Mouse (Mus musculus) MEL (cell line): ENCODE measurements around the gene Tmem266. TPM values are rescaled to one million over a fixed set of nuclear protein-coding genes. Genes with fewer than 3 reads are reported as not detected.

Source experiments
- DNase-seq: peaks from one replicate; pipeline ENCODE4 v3.0.0; 2011; ENCODE audit warnings: low read depth, low spot score
- H3K27ac ChIP-seq: 2 replicates; pipeline ENCODE4 v1.5.1; 2012; ENCODE audit warnings: low read depth, mild to moderate bottlenecking, control low read depth, low read length, moderate library complexity; ENCODE audit not compliant: control insufficient read depth
- H3K27me3 ChIP-seq, 2 experiments: fragments of 150-350 bp in 1 of 2; sonication (generic) in 1 of 2; 2 replicates each; pipeline ENCODE4 v1.6.1; 2012; ENCODE audit warnings: low read length in 2 of 2, mild to moderate bottlenecking in 2 of 2, improper control_type of control experiment in 1 of 2, moderate library complexity in 1 of 2; ENCODE audit not compliant: insufficient read depth in 2 of 2, control insufficient read depth in 1 of 2
- H3K36me3 ChIP-seq, 2 experiments: 2 replicates each; pipeline ENCODE4 v1.6.1; 2012 to 2014; ENCODE audit warnings: low read length in 2 of 2, improper control_type of control experiment in 1 of 2, inconsistent platforms in 1 of 2, mild to moderate bottlenecking in 1 of 2; ENCODE audit not compliant: insufficient read depth in 2 of 2, control insufficient read depth in 1 of 2
- H3K4me1 ChIP-seq, 2 experiments: fragments of 150-350 bp in 1 of 2; sonication (generic) in 1 of 2; 2 replicates each; pipeline ENCODE4 v1.6.1; 2012; ENCODE audit warnings: low read length in 2 of 2, improper control_type of control experiment in 1 of 2, mild to moderate bottlenecking in 1 of 2; ENCODE audit not compliant: insufficient read depth in 2 of 2, control insufficient read depth in 1 of 2
- H3K4me3 ChIP-seq, 2 experiments: fragments of 150-350 bp in 1 of 2; sonication (generic) in 1 of 2; 2 replicates each; pipeline ENCODE4 v1.5.1; 2012; ENCODE audit warnings: low read depth in 2 of 2, low read length in 2 of 2, mild to moderate bottlenecking in 2 of 2, moderate library complexity in 2 of 2, control low read depth in 1 of 2, improper control_type of control experiment in 1 of 2; ENCODE audit not compliant: control insufficient read depth in 1 of 2, insufficient read depth in 1 of 2
- H3K79me2 ChIP-seq: 2 replicates; pipeline ENCODE4 v1.6.1; 2012; ENCODE audit warnings: mild to moderate bottlenecking, low read length, moderate library complexity; ENCODE audit not compliant: control insufficient read depth, poor library complexity, insufficient read depth
- H3K9ac ChIP-seq: 2 replicates; pipeline ENCODE4 v1.6.1; 2012; ENCODE audit warnings: low read depth, mild to moderate bottlenecking, control low read depth, low read length, moderate library complexity; ENCODE audit not compliant: control insufficient read depth, poor library complexity, severe bottlenecking
- H3K9me3 ChIP-seq: fragments of 150-350 bp; sonication (generic); replicated peaks from 2 replicates; pipeline ENCODE4 v1.6.1; 2012; ENCODE audit warnings: mild to moderate bottlenecking, low read length, improper control_type of control experiment, moderate library complexity; ENCODE audit not compliant: insufficient read depth
- CHD2 ChIP-seq: IDR thresholded peaks from 2 replicates; pipeline ENCODE4 v1.6.1; 2011; ENCODE audit warnings: low read length, improper control_type of control experiment
- CTCF ChIP-seq, 3 experiments: IDR thresholded peaks in 2 of 3; conservative IDR thresholded peaks in 1 of 3; 2 replicates each; pipeline ENCODE4 v1.5.1; 2011 to 2012; ENCODE audit warnings: low read length in 3 of 3, low read depth in 2 of 3, mild to moderate bottlenecking in 2 of 3, improper control_type of control experiment in 1 of 3, inconsistent platforms in 1 of 3, mixed read lengths in 1 of 3, moderate library complexity in 1 of 3; ENCODE audit not compliant: control insufficient read depth in 1 of 3, insufficient read depth in 1 of 3, poor library complexity in 1 of 3, severe bottlenecking in 1 of 3
- ELF1 ChIP-seq: IDR thresholded peaks from 2 replicates; pipeline ENCODE4 v1.6.1; 2014; ENCODE audit warnings: low read depth, mild to moderate bottlenecking, inconsistent platforms, low read length, improper control_type of control experiment, moderate library complexity
- EP300 ChIP-seq, 2 experiments: IDR thresholded peaks; 2 replicates each; pipeline ENCODE4 v1.6.1; 2011; ENCODE audit warnings: improper control_type of control experiment in 2 of 2, low read length in 2 of 2, low read depth in 1 of 2, mild to moderate bottlenecking in 1 of 2
- ETS1 ChIP-seq: IDR thresholded peaks from 2 replicates; pipeline ENCODE4 v1.6.1; 2012; ENCODE audit warnings: low read depth, mild to moderate bottlenecking, inconsistent platforms, low read length, improper control_type of control experiment, moderate library complexity
- GABPA ChIP-seq: IDR thresholded peaks from 2 replicates; pipeline ENCODE4 v1.6.1; 2012; ENCODE audit warnings: low read depth, mild to moderate bottlenecking, inconsistent platforms, low read length, improper control_type of control experiment, moderate library complexity
- KAT2A ChIP-seq: conservative IDR thresholded peaks from 2 replicates; pipeline ENCODE4 v1.6.1; 2012; ENCODE audit warnings: low read depth, low read length, improper control_type of control experiment, inconsistent platforms
- MAFK ChIP-seq: IDR thresholded peaks from 2 replicates; pipeline ENCODE4 v1.6.1; 2011; ENCODE audit warnings: low read depth, mild to moderate bottlenecking, low read length, improper control_type of control experiment, borderline replicate concordance
- MAX ChIP-seq: IDR thresholded peaks from 2 replicates; pipeline ENCODE4 v1.6.1; 2011; ENCODE audit warnings: low read length, improper control_type of control experiment
- MXI1 ChIP-seq: IDR thresholded peaks from 2 replicates; pipeline ENCODE4 v1.6.1; 2011; ENCODE audit warnings: mild to moderate bottlenecking, low read depth, low read length, improper control_type of control experiment
- MYB ChIP-seq: IDR thresholded peaks from 2 replicates; pipeline ENCODE4 v1.6.1; 2011; ENCODE audit warnings: mild to moderate bottlenecking, low read depth, low read length, improper control_type of control experiment
- MYC ChIP-seq: IDR thresholded peaks from 2 replicates; pipeline ENCODE4 v1.6.1; 2011; ENCODE audit warnings: low read depth, mild to moderate bottlenecking, low read length, improper control_type of control experiment, moderate library complexity
- NELFE ChIP-seq: IDR thresholded peaks from 2 replicates; pipeline ENCODE4 v1.6.1; 2011; ENCODE audit warnings: low read depth, low read length, improper control_type of control experiment
- POLR2A ChIP-seq, 2 experiments: IDR thresholded peaks; 2 replicates each; pipeline ENCODE4 v1.6.1; 2011 to 2012; ENCODE audit warnings: low read length in 2 of 2, mild to moderate bottlenecking in 2 of 2, control low read depth in 1 of 2, improper control_type of control experiment in 1 of 2, low read depth in 1 of 2, moderate library complexity in 1 of 2; ENCODE audit not compliant: control insufficient read depth in 1 of 2, insufficient read depth in 1 of 2, poor library complexity in 1 of 2
- POLR2AphosphoS2 ChIP-seq: IDR thresholded peaks from 2 replicates; pipeline ENCODE4 v1.6.1; 2011; ENCODE audit warnings: low read length, improper control_type of control experiment
- POLR2AphosphoS5 ChIP-seq: IDR thresholded peaks from 2 replicates; pipeline ENCODE4 v1.6.1; 2012; ENCODE audit warnings: low read depth, borderline replicate concordance, mild to moderate bottlenecking, inconsistent platforms, low read length, moderate library complexity, mixed read lengths
- SMC3 ChIP-seq: IDR thresholded peaks from 2 replicates; pipeline ENCODE4 v1.6.1; 2011; ENCODE audit warnings: low read depth, low read length, improper control_type of control experiment
- TBP ChIP-seq: IDR thresholded peaks from 2 replicates; pipeline ENCODE4 v1.8.0; 2011; ENCODE audit warnings: low read depth, low read length, improper control_type of control experiment
- TCF12 ChIP-seq: IDR thresholded peaks from 2 replicates; pipeline ENCODE4 v1.6.1; 2014; ENCODE audit warnings: low read depth, mild to moderate bottlenecking, inconsistent platforms, low read length, improper control_type of control experiment, moderate library complexity
- USF1 ChIP-seq: IDR thresholded peaks from 2 replicates; pipeline ENCODE4 v1.6.1; 2014; ENCODE audit warnings: low read depth, mild to moderate bottlenecking, inconsistent platforms, low read length, improper control_type of control experiment, moderate library complexity
- USF2 ChIP-seq, 2 experiments: IDR thresholded peaks; 2 replicates each; pipeline ENCODE4 v1.6.1; 2011 to 2012; ENCODE audit warnings: improper control_type of control experiment in 2 of 2, low read length in 2 of 2, borderline replicate concordance in 1 of 2, inconsistent platforms in 1 of 2, low read depth in 1 of 2, mild to moderate bottlenecking in 1 of 2; ENCODE audit not compliant: insufficient read depth in 1 of 2
- ZC3H11A ChIP-seq: IDR thresholded peaks from 2 replicates; pipeline ENCODE4 v1.6.1; 2012; ENCODE audit warnings: low read depth, mild to moderate bottlenecking, inconsistent platforms, low read length, improper control_type of control experiment
- ZMIZ1 ChIP-seq: IDR thresholded peaks from 2 replicates; pipeline ENCODE4 v1.6.1; 2012; ENCODE audit warnings: low read depth, mild to moderate bottlenecking, inconsistent platforms, low read length, improper control_type of control experiment, moderate library complexity
- polyA plus RNA-seq, 2 experiments: library from polyadenylated mRNA; stranded (reverse) in 1 of 2; unstranded in 1 of 2; fragments of >175 nt in 1 of 2; fragments of >200 nt in 1 of 2; gene quantifications; 2 replicates each; pipeline versions ENCODE4 v1.2.1 to v1.2.4; 2012; ENCODE audit warnings: low replicate concordance in 2 of 2, low read depth in 1 of 2; ENCODE audit not compliant: insufficient read length in 2 of 2, insufficient read depth in 1 of 2, missing spikeins in 1 of 2
- total RNA-seq: library from RNA; depleted of rRNA; stranded (reverse); fragments of 300-350 nt; gene quantifications from 2 replicates; pipeline ENCODE4 v1.2.3, GENCODE M21; 2012

Tmem266 gene
- total and polyA plus RNA-seq, 3 experiments: not detected

- TF ChIP-seq MYC (no peak), MXI1 (no peak), TCF12 (no peak), POLR2AphosphoS2 (no peak), POLR2AphosphoS5 (no peak), KAT2A (no peak), NELFE (no peak), CHD2 (no peak), POLR2A (IDR thresholded peaks at IDR 0.05; ENCODE audit: control insufficient read depth in 1 of 2, insufficient read depth in 1 of 2, low read depth in 1 of 2, low read length in 2 of 2, poor library complexity in 1 of 2) (no peak), ETS1 (no peak), USF1 (no peak), MYB (no peak), TBP (no peak), ZMIZ1 (no peak), MAFK (no peak), EP300 (IDR thresholded peaks at IDR 0.05; ENCODE audit: low read depth in 1 of 2, low read length in 2 of 2) (no peak)
- H3K4me1 ChIP-seq: no peaks in the 10 kb centered on the region; a peak in 1 of 4 replicates
- H3K27ac ChIP-seq: no peak overlapping the region
- H3K9me3 ChIP-seq: no peaks in the 10 kb centered on the region
- no peak overlapping the region for H3K4me3 ChIP-seq
- no peaks in the 10 kb centered on the region for H3K36me3 ChIP-seq
- no peak for DNase-seq
- no peak overlapping the region for H3K9ac ChIP-seq
- H3K27me3 ChIP-seq: no peaks in the 10 kb centered on the region; a peak in 1 of 4 replicates
- H3K79me2 ChIP-seq: no peaks in the 10 kb centered on the region
Observed at GRCm38 (mm10) chr9:55296221-55296620, 30.5 kb upstream of the Tmem266 start.

GRCm38 (mm10) chr9:55307066-55307465, 19.6 kb upstream of the Tmem266 start:
- H3K4me3 ChIP-seq: peak overlapping the region; percentile 9 to 28; a peak in 2 of 4 replicates
- H3K27ac ChIP-seq: no peak overlapping the region; the same call in 1 of the 2 replicates
- no peaks in the 10 kb centered on the region for H3K27me3 ChIP-seq
- peak overlapping the region; percentile 47 for H3K9ac ChIP-seq
- TF ChIP-seq MXI1 (no peak), MAX (no peak), GABPA (no peak), USF2 (IDR thresholded peaks at IDR 0.05; ENCODE audit: borderline replicate concordance in 1 of 2, insufficient read depth in 1 of 2, low read depth in 1 of 2, low read length in 2 of 2) (no peak), POLR2AphosphoS2 (no peak), ZC3H11A (no peak), ELF1 (no peak), USF1 (no peak), CTCF (IDR thresholded peaks at IDR 0.05 in 2 of 3, conservative IDR thresholded peaks at IDR 0.05 in 1 of 3; ENCODE audit: control insufficient read depth in 1 of 3, insufficient read depth in 1 of 3, low read depth in 2 of 3, low read length in 3 of 3, poor library complexity in 1 of 3, severe bottlenecking in 1 of 3) (no peak), SMC3 (no peak)
- no peaks in the 10 kb centered on the region for H3K79me2 ChIP-seq
- H3K36me3 ChIP-seq: peaks cover 0 to 13% of the 10 kb centered on the region in 2 experiments; a peak in 2 of 4 replicates
- peaks cover 3 to 17% of the 10 kb centered on the region in 2 experiments; a peak in 3 of 4 replicates for H3K4me1 ChIP-seq
- DNase-seq: no peak
- no peaks in the 10 kb centered on the region for H3K9me3 ChIP-seq
